Mouse (Mus musculus): ENCODE data around the gene Olfr1141.

- TF ChIP-seq CTCF (conservative IDR thresholded peaks at IDR 0.05; ENCODE audit: low read length): no peak
- TF ChIP-seq NANOG (IDR thresholded peaks at IDR 0.05; ENCODE audit: borderline replicate concordance, low read length): no peak
These were observed 46.5 kb upstream of the Olfr1141 start, which contains the start of gene Olfr1143 for GRCm38 (mm10) chr2:87800292-87800691.

Measured in E14TG2a.4 (cell line).